Comparison of ENCODE assay signal across 27 mouse cellular contexts in genomic region chr9:115614007-115614406, GRCm38 (mm10).
"Had no signal": no experiment of that assay in that cellular context is flagged by ENCODE, and none has a peak within 500 bp of the region (broad histone marks: within the 10 kb centered on the region; RNA-seq: fewer than 3 reads in every experiment).

No protein-coding gene starts in this region.

- H3K4me3 ChIP-seq: gastrocnemius, adult 2 months; heart, embryonic 10.5 days; heart, embryonic 12.5 days; hindbrain, embryonic 13.5 days; hindbrain, embryonic 15.5 days; intestine, embryonic 15.5 days; layer of hippocampus, adult 2 months; left cerebral cortex, adult 2 months; limb, embryonic 10.5 days; limb, embryonic 12.5 days; liver, embryonic 13.5 days; liver, embryonic 15.5 days had no signal

- H3K27me3 ChIP-seq: heart, embryonic 12.5 days; hindbrain, embryonic 13.5 days; hindbrain, embryonic 15.5 days; intestine, embryonic 15.5 days; limb, embryonic 12.5 days; liver, embryonic 13.5 days; liver, embryonic 15.5 days had no signal

- H3K9me3 ChIP-seq: heart, embryonic 10.5 days; heart, embryonic 12.5 days; hindbrain, embryonic 13.5 days; hindbrain, embryonic 15.5 days; intestine, embryonic 15.5 days; limb, embryonic 10.5 days; limb, embryonic 12.5 days; liver, embryonic 13.5 days; liver, embryonic 15.5 days had no signal

- ATAC-seq: inflammation-experienced regulatory T-cells, adult 6 months; intestine, embryonic 15.5 days; intestine, postnatal 0 days; liver, postnatal 0 days had no signal

- H3K4me2 ChIP-seq: heart, embryonic 12.5 days; hindbrain, embryonic 13.5 days; hindbrain, embryonic 15.5 days; intestine, embryonic 15.5 days; limb, embryonic 12.5 days; liver, embryonic 11.5 days; liver, embryonic 13.5 days; liver, embryonic 15.5 days had no signal

- H3K27ac ChIP-seq: gastrocnemius, adult 2 months; heart, embryonic 10.5 days; hindbrain, embryonic 13.5 days; hindbrain, embryonic 15.5 days; intestine, embryonic 15.5 days; layer of hippocampus, adult 2 months; left cerebral cortex, adult 2 months; limb, embryonic 10.5 days; limb, embryonic 12.5 days; liver, embryonic 13.5 days; liver, embryonic 15.5 days had no signal

- H3K36me3 ChIP-seq: heart, embryonic 10.5 days; heart, embryonic 12.5 days; hindbrain, embryonic 13.5 days; hindbrain, embryonic 15.5 days; intestine, embryonic 15.5 days; limb, embryonic 10.5 days; limb, embryonic 12.5 days; liver, embryonic 13.5 days; liver, embryonic 15.5 days had no signal

- DNase-seq: gastrocnemius, adult 2 months; gastrocnemius, postnatal 10 days; gastrocnemius, postnatal 25 days; heart, adult 18-20 months; heart, postnatal 10 days; heart, postnatal 4 days; kidney, adult 18-20 months; kidney, adult 8-10 months; kidney, postnatal 10 days; kidney, postnatal 25 days; kidney, postnatal 4 days; liver; liver, embryonic 13.5 days; liver, postnatal 0 days had no signal

- H3K9ac ChIP-seq: heart, embryonic 12.5 days; hindbrain, embryonic 13.5 days; hindbrain, embryonic 15.5 days; intestine, embryonic 15.5 days; limb, embryonic 12.5 days; liver, embryonic 13.5 days; liver, embryonic 15.5 days; liver, postnatal 0 days had no signal

- H3K4me1 ChIP-seq: hindbrain, embryonic 13.5 days; hindbrain, embryonic 15.5 days; intestine, embryonic 15.5 days; limb, embryonic 12.5 days had no signal
